Mouse (Mus musculus) large intestine, adult 2 months (tissue): ENCODE data around the gene Grap2. TPM values are rescaled to one million over a fixed set of nuclear protein-coding genes. Genes with fewer than 3 reads are reported as not detected.

Source experiments
- DNase-seq: peaks from one replicate; pipeline ENCODE4 v3.0.0-alpha.2; 2012; ENCODE audit warnings: low read depth, low spot score
- WGBS: fragments of 180-500 bp; shearing (Covaris S2); methylation state at CpG from one replicate; pipeline ENCODE4 v1.1.7; 2018; 5-methylcytosine and 5-hydroxymethylcytosine counted together
- polyA plus RNA-seq: library from polyadenylated mRNA; depleted of rRNA; stranded (reverse); fragments of >200 nt; gene quantifications from 2 replicates; pipeline ENCODE4 v1.2.3, GENCODE M21; 2012

Gene Grap2
- polyA plus RNA-seq, 1 experiment, result 1.7 TPM

GRCm38 (mm10) chr15:80593877-80594276, 21.5 kb downstream of the Grap2 start:
- WGBS, result 63% methylated on average over 5 of the region's 5 CpGs
- DNase-seq, result no peak

- 41% methylated on average over 12 of the region's 12 CpGs for WGBS
- no peak for DNase-seq
Measured at GRCm38 (mm10) chr15:80598750-80599149, 26.4 kb downstream of the Grap2 start.

GRCm38 (mm10) chr15:80599213-80599750, 26.9 kb downstream of the Grap2 start:
- 7% methylated on average over 16 of the region's 16 CpGs for WGBS
- peak; percentile 31 for DNase-seq

- no peak for DNase-seq
- WGBS, result 70% methylated on average over 4 of the region's 4 CpGs
Measured at GRCm38 (mm10) chr15:80599843-80600242, 27.4 kb downstream of the Grap2 start.

- DNase-seq, result no peak
- WGBS, result 76% methylated on average over 7 of the region's 7 CpGs
Measured at GRCm38 (mm10) chr15:80601456-80601855, 29.1 kb downstream of the Grap2 start.

GRCm38 (mm10) chr15:80602487-80602886, 30.1 kb downstream of the Grap2 start:
- DNase-seq, result no peak
- 79% methylated on average over 7 of the region's 7 CpGs for WGBS

GRCm38 (mm10) chr15:80604026-80604425, 31.6 kb downstream of the Grap2 start:
- DNase-seq, result no peak
- WGBS, result 69% methylated on average over 6 of the region's 6 CpGs

- DNase-seq, result no peak
Measured at GRCm38 (mm10) chr15:80607970-80608369, 35.6 kb downstream of the Grap2 start.

GRCm38 (mm10) chr15:80610335-80610734, 37.9 kb downstream of the Grap2 start:
- WGBS, result 60% methylated on average over 2 of the region's 2 CpGs
- no peak for DNase-seq

More at GRCm38 (mm10) chr15:80607970-80608369, 35.6 kb downstream of the Grap2 start:
- 70% methylated on average over 3 of the region's 3 CpGs for WGBS

GRCm38 (mm10) chr15:80611478-80611877, 39.1 kb downstream of the Grap2 start:
- 45% methylated on average over 5 of the region's 5 CpGs for WGBS
- no peak for DNase-seq

GRCm38 (mm10) chr15:80613904-80614303, 41.5 kb downstream of the Grap2 start:
- WGBS, result 59% methylated on average over 5 of the region's 5 CpGs
- DNase-seq, result no peak

GRCm38 (mm10) chr15:80614500-80615289, 42.3 kb downstream of the Grap2 start:
- 66% methylated on average over 18 of the region's 18 CpGs for WGBS
- DNase-seq, result no peak

GRCm38 (mm10) chr15:80615290-80615570, 42.8 kb downstream of the Grap2 start:
- DNase-seq, result no peak
- 22% methylated on average over 2 of the region's 2 CpGs for WGBS

GRCm38 (mm10) chr15:80615636-80616383, 43.4 kb downstream of the Grap2 start:
- WGBS, result 16% methylated on average over 17 of the region's 17 CpGs

GRCm38 (mm10) chr15:80617839-80618238, 45.4 kb downstream of the Grap2 start:
- WGBS, result 37% methylated on average over 2 of the region's 2 CpGs
- DNase-seq, result no peak

More at GRCm38 (mm10) chr15:80615636-80616383, 43.4 kb downstream of the Grap2 start:
- no peak for DNase-seq

GRCm38 (mm10) chr15:80619166-80619565, 46.8 kb downstream of the Grap2 start:
- DNase-seq, result no peak
- 76% methylated on average over 5 of the region's 5 CpGs for WGBS

- no peak for DNase-seq
- 82% methylated on average over 4 of the region's 4 CpGs for WGBS
Measured at GRCm38 (mm10) chr15:80619786-80620185, 47.4 kb downstream of the Grap2 start.

- WGBS, result 82% methylated on average over 8 of the region's 8 CpGs
- no peak for DNase-seq
Measured at GRCm38 (mm10) chr15:80620371-80620770, 48.0 kb downstream of the Grap2 start.

GRCm38 (mm10) chr15:80623171-80623837, 50.9 kb downstream of the Grap2 start:
- WGBS, result 58% methylated on average over 8 of the region's 8 CpGs

GRCm38 (mm10) chr15:80626472-80626871, 54.1 kb downstream of the Grap2 start:
- WGBS, result 49% methylated on average over 6 of the region's 6 CpGs

More at GRCm38 (mm10) chr15:80623171-80623837, 50.9 kb downstream of the Grap2 start:
- DNase-seq, result no peak

More at GRCm38 (mm10) chr15:80626472-80626871, 54.1 kb downstream of the Grap2 start:
- DNase-seq, result no peak
